Mouse (Mus musculus): ENCODE measurements around the gene Unk.

GRCm38 (mm10) chr11:116008411-116008810 lies 21.7 kb upstream of the Unk start:
- TF ChIP-seq CTCF (IDR thresholded peaks at IDR 0.05; ENCODE audit: extremely low read depth, insufficient read length, insufficient replicate concordance, low read depth, low read length) (no peak), POLR2A (IDR thresholded peaks at IDR 0.05; ENCODE audit: low read depth, low read length) (no peak)

Measured in small intestine, adult 2 months (tissue).